Mouse (Mus musculus) kidney, adult 2 months (tissue): ENCODE results near the gene Olfr486. TPM values are rescaled to one million over a fixed set of nuclear protein-coding genes. Genes with fewer than 3 reads are reported as not detected.
"Not testable (repeated sequence)": the region's sequence is repeated elsewhere in the genome, so short reads cannot be mapped to it uniquely, and the experiment has no call there.

Source experiments
- DNase-seq: peaks from one replicate; pipeline ENCODE4 v3.0.0; 2021
- H3K27ac ChIP-seq: fragments of 200-500 bp; 2 replicates; pipeline ENCODE4 v1.5.1; 2012; ENCODE audit warnings: low read depth, low read length, control low read depth, inconsistent platforms; ENCODE audit not compliant: insufficient read depth
- H3K27me3 ChIP-seq: fragments of 200-500 bp; replicated peaks from 2 replicates; pipeline ENCODE4 v1.6.1; 2012; ENCODE audit warnings: mild to moderate bottlenecking, moderate library complexity, low read length, inconsistent platforms; ENCODE audit not compliant: control insufficient read depth, insufficient read depth
- H3K36me3 ChIP-seq: fragments of 200-500 bp; 2 replicates; pipeline ENCODE4 v1.6.1; 2012; ENCODE audit warnings: mild to moderate bottlenecking, moderate library complexity, low read length, inconsistent platforms; ENCODE audit not compliant: control insufficient read depth, insufficient read depth
- H3K4me1 ChIP-seq: fragments of 200-500 bp; 2 replicates; pipeline ENCODE4 v1.6.1; 2011; ENCODE audit warnings: low read length; ENCODE audit not compliant: control insufficient read depth, insufficient read depth
- H3K4me3 ChIP-seq: fragments of 200-500 bp; 2 replicates; pipeline ENCODE4 v1.5.1; 2011; ENCODE audit warnings: mild to moderate bottlenecking, low read depth, low read length, control low read depth; ENCODE audit not compliant: insufficient read depth
- CTCF ChIP-seq: fragments of 200-500 bp; conservative IDR thresholded peaks from 2 replicates; pipeline ENCODE4 v1.5.1; 2011; ENCODE audit warnings: low read depth, mild to moderate bottlenecking, control low read depth, low read length, moderate library complexity, mixed read lengths; ENCODE audit not compliant: insufficient read depth, insufficient read length
- POLR2A ChIP-seq: fragments of 200-500 bp; IDR thresholded peaks from one replicate; pipeline ENCODE4 v1.6.1; 2011; ENCODE audit warnings: low read depth, low read length, control low read depth
- WGBS: fragments of 180-500 bp; shearing (Covaris S2); methylation state at CpG from one replicate; pipeline ENCODE4 v1.1.7; 2018; 5-methylcytosine and 5-hydroxymethylcytosine counted together
- polyA plus RNA-seq: library from polyadenylated mRNA; depleted of rRNA; stranded (reverse); fragments of >200 nt; gene quantifications from 2 replicates; pipeline ENCODE4 v1.2.3, GENCODE M21; 2012; rRNA removed

Olfr486 gene
- not detected in 2 replicates for polyA plus RNA-seq

- DNase-seq, H3K36me3 ChIP-seq, H3K4me1 ChIP-seq, H3K27me3 ChIP-seq, H3K4me3 ChIP-seq, H3K27ac ChIP-seq: not testable (repeated sequence)
- 85% methylated on average over 1 of the region's 1 CpGs for WGBS
Measured at GRCm38 (mm10) chr7:108172642-108173041, at the start of gene Olfr486. Olfr486 (minus strand) TSS chr7:108172742.

- not testable (repeated sequence) for H3K4me1 ChIP-seq, H3K27me3 ChIP-seq, H3K4me3 ChIP-seq, H3K27ac ChIP-seq, DNase-seq, H3K36me3 ChIP-seq
Measured at GRCm38 (mm10) chr7:108214536-108214935, 42.0 kb upstream of the Olfr486 start, which contains the start of gene Olfr487. Olfr487 (minus strand) TSS chr7:108214636.

- Histone ChIP-seq H3K27ac (no peak overlapping the region), H3K27me3 (no peaks in the 10 kb centered on the region), H3K36me3 (no peaks in the 10 kb centered on the region), H3K4me1 (no peaks in the 10 kb centered on the region), H3K4me3 (no peak overlapping the region)
- WGBS, result 73% methylated on average over 6 of the region's 6 CpGs
- TF ChIP-seq CTCF, result no peak
- no peak for TF ChIP-seq POLR2A
- DNase-seq, result no peak
Measured at GRCm38 (mm10) chr7:108196938-108197337, 24.4 kb upstream of the Olfr486 start.

- H3K27ac ChIP-seq, H3K4me3 ChIP-seq, DNase-seq, H3K27me3 ChIP-seq, H3K4me1 ChIP-seq, H3K36me3 ChIP-seq: not testable (repeated sequence)
- 57% methylated on average over 3 of the region's 3 CpGs for WGBS
Measured at GRCm38 (mm10) chr7:108196337-108196736, 23.8 kb upstream of the Olfr486 start.

- 50% methylated on average over 1 of the region's 1 CpGs for WGBS
- not testable (repeated sequence) for H3K27me3 ChIP-seq, DNase-seq, H3K4me3 ChIP-seq, H3K36me3 ChIP-seq, H3K4me1 ChIP-seq, H3K27ac ChIP-seq
Measured at GRCm38 (mm10) chr7:108192714-108193113, 20.2 kb upstream of the Olfr486 start.

- H3K4me1 ChIP-seq, H3K27me3 ChIP-seq: not testable (repeated sequence)
- 75% methylated on average over 2 of the region's 2 CpGs for WGBS
Measured at GRCm38 (mm10) chr7:108191196-108191595, 18.7 kb upstream of the Olfr486 start.

GRCm38 (mm10) chr7:108185237-108185636, 12.7 kb upstream of the Olfr486 start:
- not testable (repeated sequence) for H3K4me1 ChIP-seq, H3K36me3 ChIP-seq, H3K27ac ChIP-seq, H3K27me3 ChIP-seq, DNase-seq, H3K4me3 ChIP-seq
- 88% methylated on average over 2 of the region's 2 CpGs for WGBS

More at GRCm38 (mm10) chr7:108191196-108191595, 18.7 kb upstream of the Olfr486 start:
- not testable (repeated sequence) for H3K27ac ChIP-seq, H3K4me3 ChIP-seq, DNase-seq, H3K36me3 ChIP-seq

GRCm38 (mm10) chr7:108184401-108184800, 11.9 kb upstream of the Olfr486 start:
- H3K4me1 ChIP-seq, H3K27ac ChIP-seq, H3K36me3 ChIP-seq, H3K27me3 ChIP-seq, DNase-seq, H3K4me3 ChIP-seq: not testable (repeated sequence)
- 82% methylated on average over 3 of the region's 3 CpGs for WGBS

- Histone ChIP-seq H3K4me1 (no peaks in the 10 kb centered on the region), H3K27me3 (no peaks in the 10 kb centered on the region), H3K4me3 (no peak within 1 kb of the TSS), H3K27ac (no peak within 1 kb of the TSS), H3K36me3 (no peaks in the 10 kb centered on the region)
- no peak for DNase-seq
- no peak for TF ChIP-seq POLR2A
- no peak for TF ChIP-seq CTCF
Measured at GRCm38 (mm10) chr7:108159771-108160170, 12.8 kb downstream of the Olfr486 start, which contains the start of gene Olfr485. Olfr485 (minus strand) TSS chr7:108159871.
